Mouse (Mus musculus) thymus, postnatal 25 days (tissue): Measurements from ENCODE around the gene Camsap2.

Experiments used
- DNase-seq: peaks from one replicate; pipeline ENCODE4 v3.0.0; 2022

The Camsap2 gene

GRCm38 (mm10) chr1:136255174-136255573 lies 90.7 kb downstream of the Camsap2 start:
- DNase-seq, result no peak

DNA sequence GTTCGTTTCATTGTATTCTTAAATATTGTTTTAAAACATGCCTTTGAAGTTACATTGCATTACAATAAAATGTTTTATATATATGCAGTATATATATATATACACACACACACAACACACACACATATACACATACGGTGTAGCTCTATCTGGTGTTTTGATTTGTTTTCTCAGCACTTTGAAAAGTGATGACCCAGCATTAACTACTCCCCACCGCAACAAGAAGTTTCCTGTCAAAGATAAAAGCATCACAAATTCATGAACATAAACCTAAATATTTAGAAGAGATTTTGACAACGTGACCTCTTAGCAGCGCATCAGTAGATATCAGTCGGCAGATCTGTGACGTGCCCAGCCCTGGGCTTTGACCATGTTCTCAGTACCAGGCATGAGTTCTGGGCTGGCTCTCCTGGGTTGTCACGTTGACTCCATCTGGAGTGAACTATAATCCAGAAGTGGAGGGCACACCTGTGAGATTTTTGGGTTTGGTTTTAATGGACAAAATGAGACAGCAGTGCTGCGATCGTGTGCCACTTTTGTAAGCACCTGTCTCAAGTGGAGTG lies 91.3 kb downstream of the Camsap2 start:
- DNase-seq, result no peak

GRCm38 (mm10) chr1:136253472-136253871 lies 92.4 kb downstream of the Camsap2 start:
- DNase-seq, result peak; percentile 57

DNA sequence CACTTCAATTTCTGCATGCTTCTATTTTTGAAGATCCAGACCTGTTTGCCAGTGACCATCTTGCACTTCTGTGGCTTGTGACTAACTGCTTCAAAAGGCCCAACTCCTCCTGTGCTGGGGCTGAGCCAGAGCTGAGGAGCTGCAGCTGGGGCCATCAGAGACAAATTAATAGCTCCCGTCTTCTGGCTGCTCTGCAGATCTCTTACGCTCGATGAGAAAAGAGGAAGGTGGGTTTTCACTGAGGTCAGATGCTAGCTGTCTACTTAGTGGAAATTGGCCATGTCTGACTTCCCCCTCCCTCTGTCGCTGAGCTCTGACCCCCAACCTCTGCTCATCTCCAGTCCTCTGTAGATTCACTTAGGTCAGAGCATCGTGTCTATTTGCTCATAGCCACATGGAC lies 96.2 kb downstream of the Camsap2 start:
- DNase-seq, result no peak

GRCm38 (mm10) chr1:136247393-136247792 lies 98.5 kb downstream of the Camsap2 start:
- peak; percentile 30 for DNase-seq

- DNase-seq, result no peak
These were observed 101.4 kb downstream of the Camsap2 start for GRCm38 (mm10) chr1:136244469-136244868.

DNA sequence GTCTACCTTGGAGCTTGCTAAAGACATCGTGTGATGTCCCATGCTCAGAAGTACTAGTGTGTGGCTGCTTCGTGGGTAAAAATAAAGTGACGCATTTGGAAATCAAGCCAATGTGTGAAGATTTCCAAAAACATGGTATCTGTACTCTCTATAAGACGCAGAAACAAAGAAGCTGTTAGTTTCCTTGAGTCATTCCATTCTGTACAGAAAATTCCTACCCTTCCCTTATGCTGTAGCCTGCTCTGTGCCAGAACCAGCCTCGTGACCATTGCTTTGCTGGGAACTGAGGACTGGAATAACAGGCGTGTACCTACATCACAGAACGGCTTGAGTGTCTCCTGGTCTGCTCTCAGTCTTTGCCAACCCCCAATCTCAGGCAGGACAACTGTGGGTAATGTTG lies 104.1 kb downstream of the Camsap2 start:
- DNase-seq, result no peak

DNA sequence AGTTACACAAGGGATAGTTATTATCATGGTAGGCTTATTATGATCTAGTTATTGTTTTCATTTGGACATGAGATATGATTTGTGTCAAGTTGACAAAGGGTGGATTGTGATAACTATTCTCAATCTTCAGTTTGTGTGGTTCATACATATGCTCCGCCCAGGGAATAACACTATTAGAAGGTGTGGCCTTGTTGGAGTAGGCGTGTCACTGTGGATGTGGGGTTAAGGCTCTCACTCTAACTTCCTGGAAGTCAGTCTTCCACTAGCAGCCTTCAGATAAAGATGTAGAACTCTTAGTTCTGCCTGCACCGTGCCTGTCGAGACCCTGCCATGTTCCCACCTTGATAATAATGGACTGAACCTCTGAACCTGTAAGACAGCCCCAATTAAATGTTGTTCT lies 107.4 kb downstream of the Camsap2 start:
- no peak for DNase-seq

GRCm38 (mm10) chr1:136234595-136235092 lies 111.3 kb downstream of the Camsap2 start:
- DNase-seq, result no peak

DNA sequence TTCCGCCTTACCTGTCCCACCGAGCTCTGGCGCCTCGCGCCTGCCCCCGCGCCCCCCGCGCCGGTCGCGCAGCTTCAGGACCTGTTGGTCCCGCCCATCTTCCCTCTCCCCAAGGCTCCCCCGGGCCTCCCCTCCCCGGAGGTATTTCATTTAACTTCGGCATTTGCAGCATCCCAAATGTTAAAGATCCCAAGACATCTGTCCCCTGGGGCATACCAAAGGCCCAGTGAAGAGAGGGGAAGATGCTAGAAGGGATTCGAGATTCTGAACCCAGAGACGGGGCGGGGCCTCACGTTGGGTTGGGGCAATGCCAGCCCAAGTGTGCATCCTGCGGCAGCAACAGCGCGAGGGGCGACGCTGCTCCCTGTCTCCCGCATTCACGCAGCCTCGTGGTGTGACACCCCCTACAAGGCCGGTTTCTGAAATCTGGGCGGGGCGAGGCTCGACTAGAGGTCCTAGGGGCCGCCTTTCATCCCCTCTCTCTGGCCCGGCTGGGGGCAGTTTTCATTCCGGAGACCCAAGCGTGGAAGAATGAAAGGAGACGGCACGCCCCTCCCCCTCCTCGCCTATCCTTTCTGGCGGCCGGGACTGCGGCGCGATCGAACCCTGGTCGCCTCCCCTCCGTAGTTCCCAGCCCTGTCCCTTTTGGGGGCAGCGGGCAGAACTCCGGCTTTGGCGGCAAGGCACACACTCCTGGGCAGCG lies 111.9 kb downstream of the Camsap2 start, which contains the start of gene Inava:
Gene Inava (minus strand): TSS at position 373 of the 703 bp plus-strand sequence.
- peak; percentile 52 for DNase-seq

DNA sequence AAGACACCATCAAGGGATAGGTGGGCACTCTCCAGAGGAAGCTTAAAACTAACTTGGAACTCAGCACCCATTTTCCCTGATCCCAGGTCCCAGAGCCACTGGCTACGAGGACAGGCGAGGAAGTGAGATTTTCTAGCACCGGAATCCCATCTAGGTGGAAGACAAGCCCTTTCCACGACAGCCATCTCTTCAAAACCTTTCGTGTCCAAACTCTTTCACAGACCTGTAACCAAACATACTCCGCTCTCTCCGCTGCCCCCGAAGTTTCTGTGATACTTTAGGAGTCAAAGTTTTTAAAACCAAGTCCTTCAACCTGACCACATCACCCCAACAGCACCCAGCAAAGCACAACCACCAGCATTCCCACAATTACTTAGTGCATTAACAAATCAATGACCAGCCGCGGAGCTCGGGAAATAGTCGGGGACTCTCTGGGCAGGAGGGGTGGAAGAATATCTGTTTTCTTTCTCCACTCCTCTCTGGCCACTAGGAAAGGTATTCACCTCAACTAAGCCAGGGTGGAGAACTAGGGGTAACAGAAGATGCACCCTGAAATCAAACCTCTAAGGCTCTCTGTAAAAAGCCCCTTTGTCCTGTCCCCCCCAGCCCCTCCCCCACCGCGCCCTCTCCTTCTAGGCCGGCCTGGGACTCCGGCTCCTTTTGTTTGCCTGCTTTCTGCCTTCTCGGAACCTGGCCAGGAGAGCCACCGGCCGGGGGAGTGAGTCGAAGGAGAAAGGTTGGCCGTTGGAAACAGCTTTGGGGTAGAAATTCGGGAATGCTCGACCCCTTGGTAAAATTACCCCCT lies 112.7 kb downstream of the Camsap2 start:
- no peak for DNase-seq

- DNase-seq, result no peak
These were observed 113.5 kb downstream of the Camsap2 start for GRCm38 (mm10) chr1:136232285-136232926.

DNA sequence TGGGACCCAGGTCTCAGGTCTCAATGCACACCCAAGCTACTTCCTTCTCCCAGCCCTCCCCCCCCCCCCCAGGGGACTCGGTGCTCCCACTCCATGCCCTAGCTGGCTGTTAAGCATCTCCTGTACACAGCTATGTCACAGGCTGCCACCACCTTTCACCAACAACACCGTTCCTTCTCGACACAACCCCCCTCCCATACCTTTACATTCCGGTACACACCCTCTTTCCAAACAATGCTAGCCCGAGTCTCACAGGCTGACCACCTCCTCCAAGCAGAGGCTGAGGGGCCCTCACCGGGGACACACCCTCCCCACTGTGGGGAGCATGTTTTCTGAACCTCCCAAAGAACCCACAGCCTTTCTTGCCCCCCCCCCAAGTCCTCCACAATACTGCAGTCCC lies 114.3 kb downstream of the Camsap2 start:
- no peak for DNase-seq

GRCm38 (mm10) chr1:136230201-136230600 lies 115.7 kb downstream of the Camsap2 start:
- no peak for DNase-seq

GRCm38 (mm10) chr1:136229040-136229373 lies 116.9 kb downstream of the Camsap2 start:
- no peak for DNase-seq

DNA sequence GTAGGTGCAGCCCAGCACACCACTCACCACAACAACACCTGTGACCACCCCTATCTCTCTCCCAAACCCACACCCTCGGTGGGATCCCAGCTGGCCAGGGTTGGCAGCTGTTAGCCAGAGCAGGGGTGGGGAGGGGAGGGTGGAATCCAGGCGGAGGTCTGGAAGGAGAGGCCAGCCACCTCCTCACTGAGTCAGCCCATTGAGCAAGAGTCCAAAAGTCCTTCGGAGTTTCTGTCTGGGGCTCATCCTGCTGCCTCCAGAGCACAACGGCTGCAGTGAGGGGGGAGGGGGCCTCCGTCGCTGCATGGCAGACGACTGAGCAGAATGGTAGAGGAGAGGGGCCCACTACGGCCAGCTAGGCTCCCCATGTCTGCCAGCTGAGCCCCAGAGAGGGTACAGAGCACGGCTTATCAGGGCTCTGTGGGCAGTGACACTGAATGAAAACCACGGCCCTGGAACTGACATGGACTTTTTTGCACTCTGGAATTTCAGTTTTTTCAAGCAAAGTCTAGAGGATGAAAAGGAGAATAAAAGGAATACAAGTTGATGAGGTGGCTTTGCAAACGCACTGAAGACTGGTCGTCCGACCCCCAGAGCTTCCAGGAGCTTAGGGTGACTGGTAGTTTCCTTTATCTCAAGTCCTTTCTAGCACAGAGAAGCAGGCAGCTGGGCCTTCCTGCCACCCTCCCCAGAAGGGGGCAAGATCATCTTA lies 117.4 kb downstream of the Camsap2 start:
- no peak for DNase-seq

- DNase-seq, result no peak
These were observed 118.0 kb downstream of the Camsap2 start for GRCm38 (mm10) chr1:136227870-136228269.

GRCm38 (mm10) chr1:136226626-136227025 lies 119.3 kb downstream of the Camsap2 start:
- DNase-seq, result no peak

GRCm38 (mm10) chr1:136225846-136226245 lies 120.1 kb downstream of the Camsap2 start:
- DNase-seq, result no peak

DNA sequence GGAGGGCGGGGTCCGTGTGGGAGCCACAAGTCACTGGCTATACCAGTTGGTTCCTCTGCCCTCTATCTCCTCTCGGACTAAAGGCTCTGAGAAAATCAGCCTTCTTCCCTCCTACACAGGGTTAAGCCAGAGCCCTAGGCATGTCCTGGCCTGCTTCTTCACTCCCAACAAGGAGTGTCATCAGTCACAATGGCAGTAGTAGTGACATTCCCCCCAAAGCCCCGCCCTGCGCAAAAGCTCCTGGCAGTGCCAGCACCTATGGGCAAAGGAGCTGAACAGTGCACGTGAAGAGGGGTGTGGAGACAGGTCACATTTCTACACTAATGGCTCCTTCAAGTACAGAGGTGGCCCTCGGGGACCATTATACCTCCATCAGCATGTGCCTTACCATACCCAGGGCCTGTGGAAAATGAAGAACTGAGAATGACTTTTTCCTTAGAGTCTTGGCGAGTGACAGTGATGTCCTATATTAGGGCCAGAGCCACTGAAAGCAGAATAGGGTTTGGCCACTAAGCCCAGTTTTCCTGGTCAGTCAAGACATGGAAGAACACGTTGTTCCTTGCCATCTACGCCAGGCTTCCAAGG lies 122.1 kb downstream of the Camsap2 start:
- no peak for DNase-seq

GRCm38 (mm10) chr1:136222386-136222785 lies 123.5 kb downstream of the Camsap2 start:
- no peak for DNase-seq
